Mouse (Mus musculus) erythroblast, embryonic 14.5 days (primary cell): ENCODE measurements around the gene Abl2.

Experiments used
- GATA1 ChIP-seq: IDR thresholded peaks from 2 replicates; pipeline ENCODE4 v1.6.1; 2012; ENCODE audit warnings: low read length, inconsistent platforms, mixed read lengths
- TAL1 ChIP-seq: IDR thresholded peaks from 3 replicates; pipeline ENCODE4 v1.6.1; 2012; ENCODE audit warnings: low read length, inconsistent platforms, mixed read lengths

DNA sequence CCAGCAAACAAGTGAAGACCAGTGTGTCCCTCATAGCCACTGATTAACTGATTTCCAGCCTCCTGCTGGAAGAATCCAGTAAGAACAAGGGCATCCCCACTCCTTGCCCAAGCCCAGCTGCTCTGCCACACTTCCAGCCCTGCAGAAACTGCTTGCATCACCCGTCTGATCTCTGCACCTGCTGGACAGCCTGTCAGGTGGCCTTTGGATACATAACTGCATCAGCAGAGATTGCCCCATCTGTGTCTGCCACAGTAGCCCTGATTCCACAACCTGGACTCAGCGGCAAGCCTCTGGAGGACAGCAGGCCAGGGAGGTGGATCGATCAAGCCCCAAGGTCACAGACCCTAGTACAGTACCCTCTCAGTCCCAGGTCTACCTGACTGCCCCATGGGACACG is 98.9 kb downstream of the Abl2 start:
- no peak for TF ChIP-seq TAL1
- no peak for TF ChIP-seq GATA1
